ENCODE assay signal across 24 mouse cellular contexts in genomic region chr4:104818986-104819385, GRCm38 (mm10). TPM values are rescaled to one million over a fixed set of nuclear protein-coding genes. Genes with fewer than 3 reads are reported as not detected.
DNase-seq lines count a peak whose midpoint lies in the region; TF ChIP-seq lines count a peak whose summit lies in the region.
"Had no signal": no experiment of that assay in that cellular context is flagged by ENCODE, and none has a peak within 500 bp of the region (broad histone marks: within the 10 kb centered on the region; RNA-seq: fewer than 3 reads in every experiment).

No protein-coding gene starts in this region.

- peak overlapping the region; percentile 41 for H3K27ac ChIP-seq in olfactory bulb, adult 2 months (ENCODE audit: insufficient read depth, low read depth, low read length)
- H3K27ac ChIP-seq: embryonic facial prominence, embryonic 13.5 days; gastrocnemius, adult 2 months; heart, embryonic 10.5 days; hindbrain, embryonic 12.5 days had no signal

- 74% methylated on average over 4 of the region's 4 CpGs for WGBS in olfactory bulb, adult 2 months

- no peak for TF ChIP-seq CTCF in olfactory bulb, adult 2 months (IDR thresholded peaks at IDR 0.05; ENCODE audit: insufficient read depth, low read depth, low read length)

- no peak overlapping the region for H3K4me3 ChIP-seq in olfactory bulb, adult 2 months (ENCODE audit: insufficient read depth, low read depth, low read length)
- H3K4me3 ChIP-seq: embryonic facial prominence, embryonic 13.5 days; gastrocnemius, adult 2 months; heart, embryonic 10.5 days; hindbrain, embryonic 12.5 days had no signal

- peaks cover 15% of the 10 kb centered on the region for H3K4me1 ChIP-seq in olfactory bulb, adult 2 months (ENCODE audit: control insufficient read depth, insufficient read depth, low read length)
- H3K4me1 ChIP-seq: embryonic facial prominence, embryonic 13.5 days; hindbrain, embryonic 12.5 days had no signal

- DNase-seq in heart, adult 11 months: peak; percentile 64
- DNase-seq in heart, adult 9 months (ENCODE audit: low spot score in 2 of 2): no peak
- peak; percentile 81 for DNase-seq in adrenal gland, adult 2 months
- peak; percentile 35 for DNase-seq in adrenal gland, postnatal 10 days
- DNase-seq in urinary bladder, postnatal 14 days (ENCODE audit: low spot score): no peak
- DNase-seq: cerebellum, adult 18-20 months; cerebellum, adult 9-11 months; cerebellum, postnatal 36 days; gastrocnemius, adult 2 months; gastrocnemius, postnatal 25 days; heart, postnatal 10 days; heart, postnatal 4 days had no signal

- no peak for TF ChIP-seq POLR2A in olfactory bulb, adult 2 months (IDR thresholded peaks at IDR 0.05; ENCODE audit: insufficient read depth, low read depth, low read length)

RNA-seq across cellular contexts. Expression of gene Gm17662, which starts 38.1 kb away (rescaled TPM):
- total RNA-seq in adrenal gland, adult 2 months (2021): not detected
- polyA plus RNA-seq in adrenal gland, adult 2 months (2012; rRNA removed): not detected in 2 replicates
- total RNA-seq in adrenal gland, postnatal 10 days (2021): not detected
- polyA plus RNA-seq in olfactory bulb, adult 2 months (2012; ENCODE audit: insufficient read depth, insufficient read length, low replicate concordance, missing spikeins): not detected in 2 replicates
- total RNA-seq: CH12.LX; gastrocnemius, adult 2 months; gastrocnemius, postnatal 25 days; granulocyte monocyte progenitor cell, adult 5-6 weeks; heart, postnatal 10 days; heart, postnatal 4 days had no signal
- polyA plus RNA-seq: activated CD4-positive, CD25-positive, alpha-beta regulatory T cell, adult 4 months; embryonic facial prominence, embryonic 13.5 days; forebrain, embryonic 14.5 days; heart, embryonic 10.5 days; heart, embryonic 14.5 days; hindbrain, embryonic 12.5 days; hindbrain, embryonic 16.5 days; inflammation-experienced regulatory T-cells, adult 6 months; Patski had no signal

RNA-seq across cellular contexts. Expression of gene C8b, which starts 52.9 kb away (rescaled TPM):
- 1 to 10 TPM in 1 of 2 experiments, not detected in 1; 1.3 TPM for total RNA-seq in adrenal gland, adult 2 months (2021)
- polyA plus RNA-seq in adrenal gland, adult 2 months (2012; rRNA removed): 0.18 TPM in 1 of 2 replicates, not detected in the other
- 10 to 100 TPM in 1 of 2 experiments, 1 to 10 TPM in 1; 5.9 to 12.8 TPM for total RNA-seq in adrenal gland, postnatal 10 days (2021)
- polyA plus RNA-seq in olfactory bulb, adult 2 months (2012; ENCODE audit: insufficient read depth, insufficient read length, low replicate concordance, missing spikeins): not detected in 2 replicates
- total RNA-seq: gastrocnemius, adult 2 months; gastrocnemius, postnatal 25 days; granulocyte monocyte progenitor cell, adult 5-6 weeks; heart, postnatal 10 days; heart, postnatal 4 days had no signal
- polyA plus RNA-seq: activated CD4-positive, CD25-positive, alpha-beta regulatory T cell, adult 4 months; embryonic facial prominence, embryonic 13.5 days; forebrain, embryonic 14.5 days; heart, embryonic 14.5 days; hindbrain, embryonic 12.5 days; hindbrain, embryonic 16.5 days; inflammation-experienced regulatory T-cells, adult 6 months; Patski had no signal

RNA-seq across cellular contexts. Expression of gene C8a, which starts 57.2 kb away (rescaled TPM):
- total RNA-seq in adrenal gland, adult 2 months (2021): under 1 TPM in 1 of 2 experiments, not detected in 1; 0.69 TPM
- polyA plus RNA-seq in adrenal gland, adult 2 months (2012; rRNA removed): not detected in 2 replicates
- 10 to 100 TPM; 12.3 to 28.2 TPM for total RNA-seq in adrenal gland, postnatal 10 days (2021)
- not detected in 2 replicates for polyA plus RNA-seq in olfactory bulb, adult 2 months (2012; ENCODE audit: insufficient read depth, insufficient read length, low replicate concordance, missing spikeins)
- total RNA-seq: gastrocnemius, adult 2 months; gastrocnemius, postnatal 25 days; granulocyte monocyte progenitor cell, adult 5-6 weeks; heart, postnatal 10 days; heart, postnatal 4 days had no signal
- polyA plus RNA-seq: activated CD4-positive, CD25-positive, alpha-beta regulatory T cell, adult 4 months; embryonic facial prominence, embryonic 13.5 days; forebrain, embryonic 14.5 days; heart, embryonic 14.5 days; hindbrain, embryonic 12.5 days; hindbrain, embryonic 16.5 days; inflammation-experienced regulatory T-cells, adult 6 months; Patski had no signal

Comparison
In these comparisons a context has a peak if more than half of its experiments do, and no peak if none do; other contexts are left out.
1. DNase-seq: peak in heart, adult 11 months (single experiment), adrenal gland, adult 2 months (single experiment) and adrenal gland, postnatal 10 days (single experiment); none in heart, adult 9 months (0 of 2) and urinary bladder, postnatal 14 days (single experiment).
2. RNA of gene C8a, which starts 57.2 kb away (total RNA-seq): 12.3 to 28.2 TPM in adrenal gland, postnatal 10 days; 0.69 TPM in adrenal gland, adult 2 months; every median in the first group is over 4 times any median in the second.